Mouse (Mus musculus): ENCODE results near the gene Zfp747.
"Not testable (repeated sequence)": the region's sequence is repeated elsewhere in the genome, so short reads cannot be mapped to it uniquely, and the experiment has no call there.

Gene Zfp747

GRCm38 (mm10) chr7:127375271-127376245 lies at the start of gene Zfp747:
Gene Zfp747 (minus strand): TSS chr7:127376050.
- DNase-seq: peak; percentile 94 to 97

- no peak for DNase-seq
Observed at GRCm38 (mm10) chr7:127425291-127425690, 49.4 kb upstream of the Zfp747 start.

- DNase-seq: peak in 1 of 2 experiments; percentile 56
Observed at GRCm38 (mm10) chr7:127422247-127422646, 46.4 kb upstream of the Zfp747 start.

GRCm38 (mm10) chr7:127421388-127422191 lies 45.7 kb upstream of the Zfp747 start, which contains the start of gene Zfp688:
Gene Zfp688 (minus strand): TSS chr7:127422068.
- peak; percentile 98 for DNase-seq

GRCm38 (mm10) chr7:127411418-127411817 lies 35.6 kb upstream of the Zfp747 start:
- no peak for DNase-seq

GRCm38 (mm10) chr7:127406002-127406987 lies 30.4 kb upstream of the Zfp747 start, which contains the start of gene Zfp764:
Gene Zfp764 (minus strand): TSS chr7:127406822.
- peak; percentile 92 to 95 for DNase-seq

GRCm38 (mm10) chr7:127404101-127404500 lies 28.3 kb upstream of the Zfp747 start:
- DNase-seq: not testable (repeated sequence)

- DNase-seq: no peak
Observed at GRCm38 (mm10) chr7:127402980-127403379, 27.1 kb upstream of the Zfp747 start.

- no peak for DNase-seq
Observed at GRCm38 (mm10) chr7:127400355-127400754, 24.5 kb upstream of the Zfp747 start.

GRCm38 (mm10) chr7:127393944-127394333 lies 18.1 kb upstream of the Zfp747 start:
- DNase-seq: no peak

GRCm38 (mm10) chr7:127393157-127393943 lies 17.5 kb upstream of the Zfp747 start, which contains the start of gene E430018J23Rik:
Gene E430018J23Rik (minus strand): TSS chr7:127393629.
- DNase-seq: peak; percentile 97 to 98

GRCm38 (mm10) chr7:127392251-127392824 lies 16.5 kb upstream of the Zfp747 start:
- DNase-seq: no peak

GRCm38 (mm10) chr7:127391538-127391937 lies 15.7 kb upstream of the Zfp747 start:
- DNase-seq: no peak

GRCm38 (mm10) chr7:127390306-127390705 lies 14.5 kb upstream of the Zfp747 start:
- DNase-seq: no peak

GRCm38 (mm10) chr7:127388201-127388600 lies 12.4 kb upstream of the Zfp747 start:
- not testable (repeated sequence) for DNase-seq

- DNase-seq: peak; percentile 91 to 95
Observed at GRCm38 (mm10) chr7:127386641-127387392, 11.0 kb upstream of the Zfp747 start, which contains the start of gene 9130019O22Rik. Gene 9130019O22Rik (minus strand): TSS chr7:127387166.

GRCm38 (mm10) chr7:127385560-127385959 lies 9.7 kb upstream of the Zfp747 start:
- DNase-seq: not testable (repeated sequence)

GRCm38 (mm10) chr7:127378310-127378921 lies 2.6 kb upstream of the Zfp747 start:
- no peak for DNase-seq

GRCm38 (mm10) chr7:127371870-127372269 lies 4.0 kb downstream of the Zfp747 start:
- DNase-seq: peak in 1 of 2 experiments; percentile 13

All from kidney, postnatal 4 days (tissue).